Mouse (Mus musculus) heart, adult 2 months (tissue): ENCODE results near the gene Casp8.

Experiments used
- CTCF ChIP-seq: fragments of 200-600 bp; IDR thresholded peaks from 2 replicates; pipeline ENCODE4 v1.8.1; 2022; ENCODE audit warnings: antibody characterized with exemption, mild to moderate bottlenecking, moderate library complexity
- EP300 ChIP-seq: fragments of 200-500 bp; IDR thresholded peaks from 2 replicates; pipeline ENCODE4 v1.6.1; 2011; ENCODE audit warnings: low read depth, low read length, control low read depth; ENCODE audit not compliant: insufficient read depth

DNA sequence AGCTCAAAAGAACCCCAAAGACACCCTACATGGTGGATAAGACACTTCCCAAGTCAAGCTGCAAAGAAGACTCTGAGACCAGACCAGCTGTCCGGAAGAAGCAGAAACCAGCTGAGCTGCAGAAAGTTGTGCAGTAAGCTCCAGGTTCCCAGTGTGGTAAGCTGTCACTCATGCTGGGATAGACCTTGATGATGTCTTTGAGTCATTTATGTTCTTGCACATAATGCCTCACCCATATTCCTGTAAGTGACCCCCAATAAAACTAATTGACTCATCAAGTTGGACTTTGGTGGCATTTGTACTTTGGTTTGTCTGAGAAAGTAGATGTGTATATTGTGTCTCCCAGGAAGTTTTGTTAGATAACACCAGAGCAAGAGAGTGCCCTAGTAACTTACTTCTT lies 17.6 kb upstream of the Casp8 start:
- no peak for TF ChIP-seq CTCF
- no peak for TF ChIP-seq EP300
